Mouse (Mus musculus): ENCODE results near the gene 0610010K14Rik. TPM values are rescaled to one million over a fixed set of nuclear protein-coding genes. Genes with fewer than 3 reads are reported as not detected.

The 0610010K14Rik gene
- polyA plus RNA-seq, 1 experiment from 2014 or later: 180 TPM

DNA sequence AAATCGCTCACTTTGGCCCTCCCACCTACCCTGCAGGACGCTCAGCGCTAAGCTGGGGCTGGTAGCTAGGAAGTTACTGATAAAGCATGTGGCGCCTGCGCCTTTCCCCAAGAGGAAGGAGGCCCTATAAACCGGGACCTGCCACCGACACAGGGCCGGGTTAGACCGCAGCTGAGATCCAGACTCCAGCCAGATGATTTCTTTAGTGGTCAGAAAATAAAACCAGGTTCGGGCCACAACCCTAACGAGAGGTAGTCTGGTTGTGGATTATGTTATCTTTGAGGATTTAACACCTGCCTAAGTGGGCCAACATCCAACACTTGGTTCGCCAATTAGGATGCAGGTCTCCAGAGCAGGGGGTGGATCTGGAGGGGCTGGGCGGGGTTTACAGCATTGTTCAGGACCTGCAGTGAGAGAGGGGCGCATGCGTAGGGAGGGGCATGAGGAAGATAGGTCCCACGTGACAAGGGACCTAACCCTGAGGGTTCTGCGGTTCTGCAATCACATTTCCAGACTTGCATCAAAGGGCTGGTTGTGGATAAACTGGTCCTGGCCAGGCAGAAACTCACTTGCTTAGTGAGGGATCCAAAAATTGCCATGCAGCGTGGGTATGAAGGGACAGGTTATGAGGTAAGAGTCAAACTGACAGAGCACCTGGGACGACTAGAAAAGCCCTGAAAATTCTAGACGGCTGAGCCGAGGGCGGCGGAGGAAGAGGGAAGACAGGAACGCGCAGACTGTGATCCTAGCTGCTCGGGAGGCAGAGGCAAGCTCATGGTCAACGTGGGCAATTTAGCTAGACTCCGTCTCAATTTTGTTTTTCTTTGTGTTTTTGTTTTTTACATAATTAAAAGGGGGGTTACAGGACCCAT, 16.7 kb downstream of the 0610010K14Rik start, which contains the start of gene Slc16a13:
Slc16a13 (minus strand) TSS at position 334 of the 872 bp plus-strand sequence.
- Histone ChIP-seq H3K27ac (ENCODE audit: low read length) (peak within 1 kb of the TSS; percentile 91), H3K27me3 (replicated peaks; ENCODE audit: control insufficient read depth, insufficient read depth, low read length) (peaks cover 9% of the 10 kb centered on the region), H3K4me1 (replicated peaks; ENCODE audit: control insufficient read depth, insufficient read depth, low read length) (peaks cover 28% of the 10 kb centered on the region), H3K4me2 (ENCODE audit: low read length) (peak within 1 kb of the TSS; percentile 84), H3K4me3 (replicated peaks; ENCODE audit: low read length) (peak within 1 kb of the TSS; percentile 68), H3K9me3 (ENCODE audit: control insufficient read depth, low read length) (no peaks in the 10 kb centered on the region), H3K36me3 (ENCODE audit: control insufficient read depth, insufficient read depth) (peaks cover 4% of the 10 kb centered on the region; the same call in 1 of the 2 replicates), H3K9ac (replicated peaks; ENCODE audit: low read depth, low read length) (peak within 1 kb of the TSS; percentile 80)
- peak; percentile 97 for ATAC-seq
- WGBS: under 1% methylated on average over 28 of the region's 28 CpGs

DNA sequence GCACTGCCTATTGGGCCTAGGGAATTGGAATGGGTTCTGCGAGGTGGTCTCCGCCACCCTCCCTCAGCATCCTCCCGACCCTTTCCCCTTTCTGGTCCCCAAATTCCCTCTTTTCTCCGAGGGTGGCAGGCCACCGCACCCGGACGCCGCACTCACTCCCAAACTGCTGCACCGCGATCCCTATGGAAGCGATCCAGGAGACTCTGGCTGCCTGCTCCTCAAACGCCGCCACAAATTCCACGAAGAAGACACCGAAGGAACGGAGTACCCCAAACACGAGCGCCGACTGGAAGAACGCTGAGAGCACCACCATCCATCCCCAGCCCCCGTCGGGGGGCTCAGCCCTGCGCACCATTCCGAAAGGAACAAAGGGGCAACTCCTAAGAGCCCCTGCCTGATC, 17.4 kb downstream of the 0610010K14Rik start:
- peaks cover 28% of the 10 kb centered on the region for H3K4me1 ChIP-seq (replicated peaks; ENCODE audit: control insufficient read depth, insufficient read depth, low read length)
- H3K27me3 ChIP-seq (replicated peaks; ENCODE audit: control insufficient read depth, insufficient read depth, low read length): peaks cover 15% of the 10 kb centered on the region
- ATAC-seq: no peak
- WGBS: under 1% methylated on average over 24 of the region's 24 CpGs
- H3K9ac ChIP-seq (replicated peaks; ENCODE audit: low read depth, low read length): peak overlapping the region; percentile 80
- H3K9me3 ChIP-seq (ENCODE audit: control insufficient read depth, low read length): no peaks in the 10 kb centered on the region
- H3K36me3 ChIP-seq (ENCODE audit: control insufficient read depth, insufficient read depth): peaks cover 4% of the 10 kb centered on the region; the same call in 1 of the 2 replicates
- H3K4me3 ChIP-seq (replicated peaks; ENCODE audit: low read length): peak overlapping the region; percentile 68
- H3K4me2 ChIP-seq (ENCODE audit: low read length): peak overlapping the region; percentile 84
- H3K27ac ChIP-seq (ENCODE audit: low read length): peak overlapping the region; percentile 91

- Histone ChIP-seq H3K4me3 (replicated peaks; ENCODE audit: low read length) (peak overlapping the region; percentile 68), H3K27me3 (replicated peaks; ENCODE audit: control insufficient read depth, insufficient read depth, low read length) (peaks cover 20% of the 10 kb centered on the region), H3K9ac (replicated peaks; ENCODE audit: low read depth, low read length) (peak overlapping the region; percentile 80), H3K4me1 (replicated peaks; ENCODE audit: control insufficient read depth, insufficient read depth, low read length) (peaks cover 29% of the 10 kb centered on the region), H3K36me3 (ENCODE audit: control insufficient read depth, insufficient read depth) (peaks cover 4% of the 10 kb centered on the region; the same call in 1 of the 2 replicates), H3K4me2 (ENCODE audit: low read length) (peak overlapping the region; percentile 84), H3K27ac (ENCODE audit: low read length) (peak overlapping the region; percentile 91), H3K9me3 (ENCODE audit: control insufficient read depth, low read length) (no peaks in the 10 kb centered on the region)
- no peak for ATAC-seq
- WGBS: 60% methylated on average over 7 of the region's 7 CpGs
Measured at GRCm38 (mm10) chr11:70219873-70220272, 17.8 kb downstream of the 0610010K14Rik start.

DNA sequence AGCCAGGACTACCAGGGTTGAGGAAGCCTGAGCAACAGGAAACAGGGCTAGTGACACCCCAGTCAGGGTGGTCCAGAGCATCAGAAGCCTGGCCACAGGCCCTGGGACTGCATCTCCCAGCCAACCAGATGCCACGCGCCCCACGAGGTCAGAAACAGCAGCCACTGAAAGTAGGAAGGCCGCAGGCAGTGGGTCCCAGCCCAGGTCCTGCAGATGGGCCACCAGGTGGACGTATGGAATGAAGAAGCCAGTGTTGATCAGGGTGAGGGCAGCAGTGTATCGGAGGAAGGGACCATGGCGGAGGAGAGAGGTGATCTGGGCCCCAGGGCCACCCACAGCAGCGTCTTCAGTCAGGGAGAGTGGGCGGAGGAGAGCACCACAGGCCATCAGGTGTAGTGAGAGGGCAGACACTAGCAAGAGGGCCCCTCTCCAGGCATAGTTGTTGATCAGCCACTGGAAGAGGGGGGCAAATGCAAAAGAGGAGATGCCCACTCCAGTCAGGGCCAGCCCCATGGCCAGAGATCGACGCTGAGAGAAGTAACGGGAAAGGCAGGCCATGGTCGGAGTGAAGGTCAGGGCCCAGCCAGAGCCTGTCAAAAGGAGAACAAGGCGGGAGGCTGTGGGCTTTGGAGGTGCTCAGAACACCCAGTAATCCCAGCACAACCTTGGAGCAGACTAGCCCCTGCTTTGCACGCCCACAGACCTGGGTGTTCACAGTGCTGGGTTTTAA, 18.8 kb downstream of the 0610010K14Rik start:
- Histone ChIP-seq H3K27me3 (replicated peaks; ENCODE audit: control insufficient read depth, insufficient read depth, low read length) (peaks cover 29% of the 10 kb centered on the region), H3K9me3 (ENCODE audit: control insufficient read depth, low read length) (no peaks in the 10 kb centered on the region), H3K4me3 (replicated peaks; ENCODE audit: low read length) (0 out of 2 replicates have a peak overlapping the region, but pooled peaks have one; percentile 68), H3K27ac (ENCODE audit: low read length) (no peak overlapping the region), H3K36me3 (ENCODE audit: control insufficient read depth, insufficient read depth) (peaks cover 4% of the 10 kb centered on the region; the same call in 1 of the 2 replicates), H3K9ac (replicated peaks; ENCODE audit: low read depth, low read length) (no peak overlapping the region), H3K4me1 (replicated peaks; ENCODE audit: control insufficient read depth, insufficient read depth, low read length) (peaks cover 39% of the 10 kb centered on the region), H3K4me2 (ENCODE audit: low read length) (peak overlapping the region; percentile 84)
- WGBS: 91% methylated on average over 15 of the region's 15 CpGs
- no peak for ATAC-seq

GRCm38 (mm10) chr11:70218039-70218438, 19.7 kb downstream of the 0610010K14Rik start:
- Histone ChIP-seq H3K4me3 (replicated peaks; ENCODE audit: low read length) (no peak overlapping the region), H3K4me2 (ENCODE audit: low read length) (no peak overlapping the region), H3K4me1 (replicated peaks; ENCODE audit: control insufficient read depth, insufficient read depth, low read length) (peaks cover 44% of the 10 kb centered on the region), H3K27ac (ENCODE audit: low read length) (no peak overlapping the region), H3K9ac (replicated peaks; ENCODE audit: low read depth, low read length) (no peak overlapping the region), H3K36me3 (ENCODE audit: control insufficient read depth, insufficient read depth) (peaks cover 4% of the 10 kb centered on the region; the same call in 1 of the 2 replicates), H3K27me3 (replicated peaks; ENCODE audit: control insufficient read depth, insufficient read depth, low read length) (peaks cover 36% of the 10 kb centered on the region), H3K9me3 (ENCODE audit: control insufficient read depth, low read length) (no peaks in the 10 kb centered on the region)
- WGBS: 92% methylated on average over 4 of the region's 4 CpGs
- ATAC-seq: no peak

DNA sequence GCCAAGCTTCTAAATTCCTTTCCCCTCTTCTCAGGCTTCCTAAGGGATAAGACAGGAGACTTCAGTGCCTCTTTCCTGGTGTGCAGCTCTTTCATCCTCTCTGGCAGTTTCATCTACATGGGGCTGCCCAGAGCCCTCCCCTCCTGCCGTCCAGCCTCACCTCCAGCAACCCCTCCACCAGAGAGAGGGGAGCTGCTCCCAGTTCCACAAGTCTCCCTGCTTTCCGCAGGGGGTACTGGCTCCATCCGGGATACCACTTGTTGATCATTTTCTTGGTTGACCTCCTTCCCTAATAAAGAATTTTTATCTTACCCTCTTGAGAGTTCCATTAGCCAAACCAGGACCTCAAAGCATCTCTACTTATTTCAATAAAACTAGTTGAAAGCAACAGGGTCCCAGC, 21.6 kb downstream of the 0610010K14Rik start:
- Histone ChIP-seq H3K9ac (replicated peaks; ENCODE audit: low read depth, low read length) (no peak overlapping the region), H3K36me3 (ENCODE audit: control insufficient read depth, insufficient read depth) (peaks cover 4% of the 10 kb centered on the region; the same call in 1 of the 2 replicates), H3K27ac (ENCODE audit: low read length) (no peak overlapping the region), H3K4me3 (replicated peaks; ENCODE audit: low read length) (no peak overlapping the region), H3K9me3 (ENCODE audit: control insufficient read depth, low read length) (no peaks in the 10 kb centered on the region), H3K4me2 (ENCODE audit: low read length) (no peak overlapping the region), H3K4me1 (replicated peaks; ENCODE audit: control insufficient read depth, insufficient read depth, low read length) (peaks cover 35% of the 10 kb centered on the region), H3K27me3 (replicated peaks; ENCODE audit: control insufficient read depth, insufficient read depth, low read length) (peaks cover 44% of the 10 kb centered on the region)
- 69% methylated on average over 3 of the region's 3 CpGs for WGBS
- ATAC-seq: no peak

GRCm38 (mm10) chr11:70215301-70215700, 22.4 kb downstream of the 0610010K14Rik start:
- H3K36me3 ChIP-seq (ENCODE audit: control insufficient read depth, insufficient read depth): peaks cover 4% of the 10 kb centered on the region; the same call in 1 of the 2 replicates
- H3K9ac ChIP-seq (replicated peaks; ENCODE audit: low read depth, low read length): no peak overlapping the region
- H3K4me3 ChIP-seq (replicated peaks; ENCODE audit: low read length): no peak overlapping the region
- no peak overlapping the region for H3K4me2 ChIP-seq (ENCODE audit: low read length)
- H3K4me1 ChIP-seq (replicated peaks; ENCODE audit: control insufficient read depth, insufficient read depth, low read length): peaks cover 35% of the 10 kb centered on the region
- H3K9me3 ChIP-seq (ENCODE audit: control insufficient read depth, low read length): no peaks in the 10 kb centered on the region
- H3K27me3 ChIP-seq (replicated peaks; ENCODE audit: control insufficient read depth, insufficient read depth, low read length): peaks cover 44% of the 10 kb centered on the region
- ATAC-seq: no peak
- no peak overlapping the region for H3K27ac ChIP-seq (ENCODE audit: low read length)
- WGBS: 14% methylated on average over 22 of the region's 22 CpGs

GRCm38 (mm10) chr11:70214856-70215209, 22.9 kb downstream of the 0610010K14Rik start:
- peak overlapping the region; percentile 42 for H3K4me3 ChIP-seq (replicated peaks; ENCODE audit: low read length)
- H3K9me3 ChIP-seq (ENCODE audit: control insufficient read depth, low read length): no peaks in the 10 kb centered on the region
- H3K27me3 ChIP-seq (replicated peaks; ENCODE audit: control insufficient read depth, insufficient read depth, low read length): peaks cover 44% of the 10 kb centered on the region
- 5% methylated on average over 18 of the region's 18 CpGs for WGBS
- H3K36me3 ChIP-seq (ENCODE audit: control insufficient read depth, insufficient read depth): peaks cover 4% of the 10 kb centered on the region; the same call in 1 of the 2 replicates
- H3K4me2 ChIP-seq (ENCODE audit: low read length): peak overlapping the region; percentile 65
- H3K9ac ChIP-seq (replicated peaks; ENCODE audit: low read depth, low read length): no peak overlapping the region
- peaks cover 31% of the 10 kb centered on the region for H3K4me1 ChIP-seq (replicated peaks; ENCODE audit: control insufficient read depth, insufficient read depth, low read length)
- ATAC-seq: no peak
- H3K27ac ChIP-seq (ENCODE audit: low read length): no peak overlapping the region
